Mouse (Mus musculus): Measurements from ENCODE around the gene Gnat1.

Gnat1 gene

DNA sequence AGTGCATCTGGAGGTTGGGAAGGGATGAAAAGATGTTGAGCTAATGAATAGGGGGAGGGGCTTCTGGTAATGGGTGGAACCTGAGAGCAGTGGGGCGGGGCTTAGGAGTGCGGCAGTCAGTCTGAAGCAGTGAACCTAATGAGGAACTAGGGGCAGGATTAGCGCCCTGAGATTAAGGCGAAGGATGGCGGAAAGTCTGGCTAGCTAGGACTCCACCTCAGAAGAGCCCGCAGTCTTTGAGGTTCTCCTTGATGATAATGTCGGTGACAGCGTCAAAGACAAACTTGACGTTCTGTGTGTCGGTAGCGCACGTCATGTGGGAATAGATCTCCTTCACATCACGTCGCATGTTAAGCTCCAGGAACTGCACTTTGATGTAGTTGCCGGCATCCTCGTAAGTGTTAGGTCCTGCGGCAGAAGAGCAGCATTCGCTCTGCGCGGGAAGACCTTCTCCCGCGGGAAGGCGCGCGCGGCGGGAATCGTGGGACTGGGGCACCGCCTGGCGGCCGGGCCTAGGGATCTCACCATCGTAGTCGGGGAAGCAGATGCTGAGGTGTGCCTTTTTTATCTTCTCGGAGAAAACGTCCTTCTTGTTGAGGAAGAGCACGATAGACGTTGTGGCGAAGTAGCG is 3.7 kb downstream of the Gnat1 start:
- peak; percentile 35 for DNase-seq (ENCODE audit: low read depth)

DNA sequence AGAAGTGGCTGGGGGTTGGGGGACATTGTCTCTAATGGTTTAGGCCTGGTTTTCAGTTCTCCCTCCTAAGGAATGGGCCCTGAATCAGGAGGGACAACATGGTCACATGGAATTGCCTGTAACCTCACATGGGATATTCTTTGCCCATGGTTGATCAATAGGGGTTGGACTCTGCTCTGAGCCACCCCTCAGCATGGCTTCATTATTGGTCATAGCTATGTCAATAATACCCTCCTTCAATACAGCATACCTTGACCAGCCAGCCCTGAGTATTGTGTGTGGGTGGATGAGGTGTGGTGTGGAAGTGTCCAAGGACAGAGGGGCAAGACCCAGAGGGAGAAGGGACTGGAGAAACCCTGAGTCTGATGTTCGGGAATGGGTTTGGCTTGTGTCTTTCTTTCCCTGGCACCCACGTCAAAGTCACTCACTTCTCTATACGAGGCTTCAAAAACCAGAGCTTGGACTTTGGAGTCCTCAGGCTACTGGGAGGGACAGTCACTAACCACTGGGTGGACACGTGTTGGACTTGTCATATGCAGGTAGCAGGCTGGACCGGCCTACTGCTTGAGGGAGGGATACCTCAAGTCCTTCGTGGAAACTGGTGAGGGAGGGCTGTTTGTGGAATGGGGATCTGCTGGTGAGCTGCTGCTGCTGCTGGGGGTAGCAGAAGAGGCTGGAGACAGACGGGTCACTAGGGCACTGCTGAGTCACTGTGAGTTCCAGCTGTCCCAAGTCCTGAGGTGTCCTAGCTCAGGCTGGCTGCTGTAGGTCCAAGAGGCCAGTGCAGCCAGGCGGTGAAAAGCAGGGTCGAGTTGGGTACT is 4.7 kb downstream of the Gnat1 start:
- no peak for DNase-seq (ENCODE audit: low read depth)

DNA sequence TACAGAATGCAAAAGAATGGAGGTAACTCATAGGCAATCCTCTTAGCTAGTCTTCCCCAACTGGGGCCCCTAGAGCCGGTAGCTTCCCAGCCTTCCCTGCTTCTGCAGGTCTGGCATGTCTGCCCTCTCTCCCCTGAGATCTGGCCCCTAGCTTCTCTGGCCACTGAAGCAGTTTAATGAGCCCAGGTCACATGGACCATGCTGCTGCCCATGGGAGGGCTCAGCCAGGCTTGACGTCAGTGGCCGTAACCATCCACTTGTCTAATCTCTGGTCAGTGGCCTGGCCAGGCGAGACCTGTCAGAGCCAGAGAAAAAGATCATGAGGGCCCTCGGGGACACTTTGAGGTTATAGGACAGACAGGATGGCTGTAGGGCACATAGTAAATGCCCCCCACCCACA is 9.3 kb downstream of the Gnat1 start:
- no peak for DNase-seq (ENCODE audit: low read depth)

DNA sequence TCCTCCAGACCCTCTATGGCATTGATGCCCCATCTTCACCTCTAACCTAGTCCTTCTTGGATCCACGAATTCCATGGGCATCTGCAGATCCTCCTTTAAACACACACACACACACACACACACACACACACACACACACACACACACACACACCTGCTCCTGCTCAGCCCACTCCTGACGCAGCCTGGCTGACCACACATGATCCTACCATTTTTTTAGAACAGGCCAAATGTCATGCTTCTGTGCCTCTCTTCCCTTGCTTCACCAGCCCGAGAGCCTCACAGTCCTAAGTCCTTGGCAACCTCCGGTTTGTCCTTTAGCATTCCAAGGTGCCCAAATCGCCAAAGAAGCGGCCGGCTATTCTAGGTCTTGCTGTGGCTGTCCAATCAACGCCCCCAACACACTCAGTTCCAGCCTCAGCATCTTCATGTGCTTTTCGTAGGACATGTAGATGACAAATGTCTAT is 10.0 kb downstream of the Gnat1 start, which contains the start of gene Slc38a3:
TSS of gene Slc38a3 (minus strand) at position 51 of the 466 bp plus-strand sequence.
- no peak for DNase-seq (ENCODE audit: low read depth)

DNA sequence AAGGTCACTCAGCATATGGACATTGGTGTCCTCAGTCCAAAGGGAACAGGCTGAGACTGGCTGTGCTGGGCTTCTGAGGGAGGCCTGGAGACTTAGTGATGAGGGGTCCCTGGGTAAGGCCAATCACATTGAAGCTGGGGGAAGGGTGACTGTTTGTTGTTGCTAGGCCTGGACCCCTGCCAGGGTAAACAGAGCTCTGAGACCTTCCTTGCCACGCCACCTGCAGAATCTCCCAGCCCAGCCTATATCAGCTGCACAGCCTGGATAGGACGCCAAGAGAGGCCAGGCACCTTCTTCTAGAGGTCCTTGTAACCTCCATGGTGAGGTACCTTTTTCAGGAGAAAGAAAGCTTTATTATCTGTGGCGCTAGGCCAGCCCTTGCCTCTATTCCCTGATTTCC is 10.6 kb downstream of the Gnat1 start:
- DNase-seq (ENCODE audit: low read depth): no peak

DNA sequence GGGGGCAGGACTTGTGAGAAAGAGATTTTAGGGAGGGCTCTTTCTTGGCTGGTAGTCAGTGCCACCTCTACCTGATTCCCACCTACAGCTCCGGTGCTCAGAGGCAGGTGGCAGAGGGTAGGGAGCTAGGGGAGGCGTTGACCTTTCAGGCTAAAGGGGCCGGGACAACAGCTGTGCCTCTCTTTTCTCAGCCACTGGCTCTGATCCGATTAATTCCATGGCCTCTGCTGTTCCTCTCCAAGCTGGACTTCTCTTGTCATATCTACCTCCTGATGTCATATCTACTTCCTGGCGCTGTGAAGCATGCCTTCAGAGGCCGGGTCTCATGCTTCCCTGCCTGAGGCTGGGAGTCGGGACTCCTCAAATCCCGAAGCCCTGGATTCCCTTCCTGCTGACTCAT is 11.5 kb downstream of the Gnat1 start:
- DNase-seq (ENCODE audit: low read depth): no peak

DNA sequence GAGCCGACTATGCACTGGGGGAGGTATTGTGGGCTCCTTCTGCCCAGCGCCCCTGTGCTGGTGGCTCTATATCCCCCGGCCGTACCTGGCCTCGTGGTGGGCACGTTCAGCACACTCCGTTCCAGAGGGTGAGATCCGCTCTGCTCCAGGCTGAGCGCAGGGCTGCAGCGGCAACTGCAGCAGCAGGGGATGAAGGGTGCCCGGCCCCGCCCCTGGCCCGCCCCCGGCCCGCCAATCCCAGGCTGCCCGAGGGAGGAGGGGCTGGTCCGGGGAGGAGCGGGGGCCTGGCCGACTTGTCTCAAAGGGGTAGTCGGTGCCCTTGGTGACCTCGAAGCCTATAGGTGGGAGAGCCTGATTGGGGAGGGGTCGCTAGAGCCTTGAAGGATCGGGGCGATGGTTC is 12.3 kb downstream of the Gnat1 start:
- no peak for DNase-seq (ENCODE audit: low read depth)

DNA sequence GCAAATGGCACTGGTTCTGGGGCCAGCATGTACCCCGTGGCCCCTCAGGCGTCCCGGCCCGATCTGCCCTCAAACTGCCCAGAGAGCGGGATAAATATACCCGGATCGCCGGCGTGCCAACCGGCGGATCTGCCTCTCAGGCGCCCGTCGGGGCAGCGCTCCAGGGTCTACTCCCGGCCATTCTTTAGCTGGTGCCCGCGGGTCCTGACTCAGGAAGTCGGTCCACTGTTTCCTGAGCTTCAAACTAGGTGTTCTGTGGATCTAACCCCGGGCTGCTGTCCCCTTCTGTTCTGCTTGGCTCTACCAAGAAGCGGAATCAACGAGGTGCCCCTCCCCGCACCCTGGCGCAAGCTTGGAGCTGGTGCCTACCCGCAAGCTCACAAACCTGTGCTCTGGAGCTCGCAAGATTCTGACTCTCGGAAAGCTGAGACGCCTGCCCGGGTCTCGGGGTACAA is 12.7 kb downstream of the Gnat1 start:
- no peak for DNase-seq (ENCODE audit: low read depth)

DNA sequence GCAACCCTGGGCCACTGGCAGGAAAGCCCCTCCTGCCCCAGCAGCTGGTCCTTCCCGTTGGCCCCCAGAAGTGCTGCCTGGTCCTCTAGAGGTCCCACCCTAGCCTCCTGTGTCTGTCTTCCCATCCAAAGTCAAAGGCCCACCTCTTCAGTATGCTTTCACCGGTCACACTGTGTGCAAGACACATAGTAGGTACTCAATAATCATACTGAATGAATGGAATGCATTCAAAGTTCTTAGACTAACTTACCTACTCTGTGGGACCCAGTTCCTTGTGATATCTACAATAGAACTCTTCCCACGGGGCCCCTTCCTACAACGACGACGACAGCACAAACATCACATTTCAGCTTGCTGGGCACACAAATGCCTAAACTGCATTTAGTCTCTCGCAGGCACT is 14.2 kb downstream of the Gnat1 start:
- DNase-seq (ENCODE audit: low read depth): no peak

DNA sequence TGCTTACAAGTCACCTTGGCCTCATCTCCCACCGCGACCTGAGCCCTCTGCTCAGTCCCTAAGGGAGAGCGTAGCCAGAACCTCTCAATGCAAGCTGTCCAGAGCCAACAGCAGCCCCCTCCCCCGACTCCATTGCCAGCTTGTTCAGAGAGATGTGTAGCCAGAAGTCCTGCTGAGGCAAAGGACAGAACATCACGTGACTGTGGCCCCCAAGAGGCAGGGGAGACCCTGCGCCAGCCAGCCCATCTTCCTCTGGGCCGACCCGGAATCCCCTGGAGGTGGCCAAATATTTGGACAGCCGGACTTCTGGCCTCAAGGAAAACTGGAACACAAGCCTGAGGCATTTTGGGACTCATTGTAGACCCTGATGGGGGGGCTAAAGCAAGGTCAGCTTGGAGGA is 16.0 kb downstream of the Gnat1 start:
- no peak for DNase-seq (ENCODE audit: low read depth)

DNA sequence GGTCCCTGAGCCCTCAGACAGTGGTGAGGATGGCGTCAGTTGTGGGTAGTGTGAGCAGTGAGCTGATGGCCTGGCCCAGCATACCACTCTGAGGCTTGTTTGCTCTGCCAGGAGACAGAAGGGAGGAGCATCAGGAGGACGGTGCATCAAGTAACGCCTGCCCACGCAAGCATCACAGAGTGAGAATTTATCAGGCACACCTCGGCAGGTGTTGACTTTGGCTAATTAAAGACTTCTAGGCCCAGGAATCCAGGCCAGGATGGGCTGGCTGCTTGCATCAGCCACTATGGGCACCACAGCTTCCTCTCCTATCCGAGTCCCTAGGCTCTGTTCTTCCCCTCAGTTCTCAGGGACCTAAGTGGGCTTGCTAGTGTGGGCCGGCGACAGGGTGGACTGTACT is 17.2 kb downstream of the Gnat1 start:
- no peak for DNase-seq (ENCODE audit: low read depth)

DNA sequence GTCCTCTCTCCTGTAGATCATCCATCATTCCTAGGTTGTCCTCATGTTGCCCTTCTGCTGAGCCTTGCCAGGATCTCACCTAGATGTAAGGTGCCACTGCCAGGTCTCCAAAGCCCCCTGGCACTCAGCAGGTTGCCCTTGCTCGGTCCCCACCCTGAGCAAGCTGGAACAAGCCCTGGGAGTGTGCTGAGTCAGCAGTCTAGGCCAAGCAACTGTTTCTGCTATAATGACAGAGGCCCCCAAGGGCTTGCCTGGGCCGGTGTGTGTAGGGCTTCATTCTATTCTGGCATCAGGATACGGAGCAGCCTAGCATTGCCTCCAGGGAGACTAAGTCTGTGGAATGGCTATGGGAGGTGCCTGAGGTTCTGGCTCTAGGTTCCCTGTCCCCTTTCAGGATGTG is 18.7 kb downstream of the Gnat1 start:
- no peak for DNase-seq (ENCODE audit: low read depth)

DNA sequence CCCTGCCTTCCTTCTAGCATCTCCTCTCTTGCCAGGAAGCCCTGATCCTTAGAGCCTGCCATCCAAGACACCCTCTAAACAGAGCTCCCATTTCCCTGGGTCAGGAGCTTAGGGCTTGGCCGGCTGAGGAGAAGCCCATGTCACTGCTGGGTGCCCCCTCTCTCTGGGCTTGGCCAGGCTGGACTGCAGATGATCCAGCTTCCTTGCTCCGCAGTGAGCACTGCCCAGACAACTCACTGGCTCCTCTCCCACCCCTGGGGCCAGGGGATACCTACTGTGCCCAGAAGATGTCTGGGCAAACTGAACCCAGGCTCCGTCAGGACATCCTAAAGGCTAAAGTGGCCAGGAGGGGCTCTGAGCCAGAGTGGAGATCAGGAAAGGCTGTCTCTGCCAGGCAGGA is 19.6 kb downstream of the Gnat1 start:
- no peak for DNase-seq (ENCODE audit: low read depth)

DNA sequence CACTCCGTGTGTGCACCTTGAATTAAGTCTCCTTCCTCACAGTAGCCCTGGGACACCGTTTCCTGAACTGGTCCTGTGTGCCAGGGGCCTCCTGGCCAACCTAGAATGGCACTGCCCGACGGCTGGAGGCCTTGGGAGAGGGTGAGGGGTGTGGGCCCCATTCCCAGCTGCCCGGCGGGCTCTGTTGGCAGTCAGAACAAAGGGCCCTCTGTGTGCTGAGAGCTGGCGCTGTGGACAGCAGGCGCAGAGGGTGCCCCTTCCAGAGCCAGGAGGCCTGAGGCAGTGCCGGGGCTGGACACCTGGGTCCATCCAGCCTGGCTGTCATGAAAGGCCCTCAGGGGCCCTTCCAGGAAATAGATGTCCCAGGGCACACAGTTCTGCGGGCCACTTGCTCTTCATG is 20.0 kb downstream of the Gnat1 start:
- no peak for DNase-seq (ENCODE audit: low read depth)

DNA sequence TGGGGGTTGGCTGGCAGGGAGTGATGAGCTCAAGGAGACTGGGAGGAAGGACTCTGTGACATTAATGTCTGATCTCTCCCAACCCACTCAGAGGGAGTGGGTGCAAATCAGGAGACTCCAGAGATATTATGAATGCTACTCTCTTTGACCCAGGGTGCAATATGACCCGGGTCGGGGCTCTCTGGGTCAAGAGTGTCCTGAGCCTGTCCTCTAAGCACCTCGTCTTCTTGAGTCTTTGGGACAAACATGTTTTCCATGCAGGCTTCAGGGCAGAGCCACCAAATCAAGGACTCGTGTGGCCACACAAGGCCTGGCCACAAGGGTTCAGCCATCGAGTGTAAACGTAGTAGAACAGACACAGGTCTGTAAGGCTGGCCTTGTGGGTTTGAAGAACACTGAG is 21.4 kb downstream of the Gnat1 start:
- no peak for DNase-seq (ENCODE audit: low read depth)

DNA sequence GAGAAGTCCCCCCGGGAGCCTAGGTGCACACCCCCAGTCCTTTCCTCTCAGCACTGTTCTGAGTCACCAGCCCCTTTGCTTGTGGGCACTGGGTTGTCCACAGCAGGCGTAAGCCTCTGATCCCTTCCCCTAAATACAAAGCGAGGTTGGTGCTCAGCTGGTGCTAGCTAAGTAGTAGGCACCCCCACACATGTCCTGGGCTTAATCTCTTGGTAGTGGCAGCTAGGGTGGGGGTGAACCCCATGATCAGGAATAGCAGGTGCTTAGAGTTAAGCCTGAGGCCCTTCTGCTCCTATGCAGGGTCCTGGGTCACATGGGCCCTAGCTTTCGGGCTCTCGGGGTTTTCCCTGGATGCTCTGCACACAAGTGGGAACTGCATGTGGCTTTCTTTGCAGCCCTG is 22.4 kb downstream of the Gnat1 start:
- no peak for DNase-seq (ENCODE audit: low read depth)

DNA sequence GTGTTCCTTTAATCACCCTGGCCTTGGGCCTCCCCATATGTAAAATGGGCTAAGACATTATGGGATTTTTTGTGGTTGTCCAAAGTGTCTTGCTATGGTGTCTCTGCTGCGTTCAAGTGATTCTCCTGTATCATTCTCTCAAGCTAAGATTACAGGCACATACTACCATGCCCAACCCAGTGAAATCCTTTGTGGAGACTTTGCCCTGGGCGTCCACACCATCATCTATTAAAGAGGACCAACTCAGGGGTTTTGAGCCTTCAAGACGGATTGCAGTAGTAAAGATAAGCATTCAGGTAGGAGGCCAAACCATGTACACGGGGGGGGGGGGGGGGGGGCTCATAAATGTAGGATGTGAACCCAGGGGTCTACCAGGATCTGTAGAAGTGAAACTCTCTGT is 24.9 kb downstream of the Gnat1 start:
- DNase-seq (ENCODE audit: low read depth): no peak

DNA sequence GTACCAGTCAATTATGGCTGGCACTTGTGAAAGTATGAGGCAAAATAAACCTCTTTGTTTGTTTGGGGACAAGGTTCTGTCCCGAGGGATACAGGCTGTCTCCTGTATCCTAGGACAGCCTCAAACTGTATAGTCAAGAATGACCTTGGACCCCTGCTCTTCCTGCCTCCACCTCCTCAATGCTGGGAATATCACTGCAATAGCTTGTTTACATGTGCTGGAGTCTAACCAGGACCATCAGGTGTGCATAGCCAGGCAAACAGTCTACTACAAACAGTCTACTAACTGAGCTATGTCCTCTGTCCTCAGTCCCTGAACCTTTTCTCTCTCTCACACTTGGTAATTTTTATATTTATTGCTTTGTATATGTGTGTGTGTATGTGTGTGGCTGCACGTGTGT is 26.0 kb downstream of the Gnat1 start:
- no peak for DNase-seq (ENCODE audit: low read depth)

DNA sequence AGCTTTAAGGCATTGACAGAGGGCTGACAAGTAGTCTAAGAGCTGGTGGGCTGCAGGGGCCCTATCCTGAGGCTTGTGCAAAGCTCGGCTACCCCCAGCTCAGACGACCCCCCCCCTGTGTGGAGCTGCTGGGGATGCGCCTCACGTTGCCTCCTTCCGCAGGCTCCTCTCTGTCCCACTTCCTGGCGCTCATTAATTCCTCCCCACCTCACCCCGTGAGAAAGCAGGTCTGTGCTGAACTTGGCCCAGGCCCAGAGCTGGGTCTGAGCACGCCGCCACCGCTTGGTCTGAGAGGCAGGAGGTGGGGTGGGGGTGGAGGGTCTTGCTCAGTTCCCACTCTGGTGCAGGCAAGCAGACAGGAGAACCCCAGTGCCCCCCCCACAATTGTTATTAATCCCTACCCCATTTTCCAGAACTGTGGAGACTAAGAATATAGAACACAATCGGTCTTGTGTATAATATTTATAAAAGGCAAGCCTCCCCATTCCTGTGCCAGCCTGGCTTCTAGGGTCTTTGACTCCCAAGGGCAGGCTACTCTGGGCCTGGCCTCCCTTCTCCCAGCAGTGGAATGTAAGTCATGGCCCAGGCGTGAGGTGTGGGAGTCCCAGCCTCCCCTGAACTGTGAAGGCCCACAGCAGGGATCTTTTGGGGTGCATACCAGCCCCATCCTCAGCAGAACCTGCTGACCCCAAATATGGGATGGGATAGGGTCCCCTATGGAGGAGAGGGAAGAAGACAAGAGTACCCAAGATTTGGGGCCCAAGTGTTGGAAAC is 28.6 kb downstream of the Gnat1 start:
- no peak for DNase-seq (ENCODE audit: low read depth)

DNA sequence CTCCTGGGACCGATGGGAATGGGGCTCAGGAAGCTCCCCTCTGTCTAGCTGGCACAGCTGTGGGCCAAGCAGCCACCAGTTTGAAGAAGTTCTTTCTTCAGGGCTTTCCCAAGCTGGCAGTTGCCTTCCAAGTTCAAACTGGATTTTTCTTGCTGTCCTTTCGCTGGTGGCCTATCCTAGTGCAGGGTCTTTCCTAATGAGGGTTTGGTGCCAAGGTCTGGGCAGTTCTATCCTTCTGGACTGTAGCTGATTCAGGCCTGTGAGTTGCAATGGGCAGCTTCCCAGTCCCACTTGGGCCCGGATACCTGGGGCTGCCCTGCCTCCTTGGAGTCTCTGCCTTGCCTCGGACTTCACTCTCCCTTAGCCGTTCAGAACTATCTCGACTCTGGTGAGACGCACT is 29.3 kb downstream of the Gnat1 start:
- no peak for DNase-seq (ENCODE audit: low read depth)

DNA sequence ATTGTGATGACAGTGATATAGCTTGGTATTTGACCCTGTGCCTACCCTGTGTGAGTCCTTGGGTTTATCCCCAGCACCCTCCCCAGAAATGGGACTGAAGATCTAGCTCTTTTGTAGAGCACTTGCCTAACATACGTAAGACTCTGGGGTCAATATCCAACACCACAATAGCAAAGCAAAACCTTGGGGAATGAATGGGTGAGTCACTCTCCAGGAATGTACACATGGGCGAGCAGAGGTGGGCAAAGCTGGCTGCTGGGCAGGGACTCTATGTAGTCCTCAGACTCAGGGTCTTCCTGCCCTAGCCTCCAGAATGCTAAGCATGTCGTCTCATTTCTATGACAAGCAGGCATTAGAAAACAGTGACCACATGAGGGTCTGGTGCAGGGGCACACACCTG is 30.7 kb downstream of the Gnat1 start:
- DNase-seq (ENCODE audit: low read depth): no peak

DNA sequence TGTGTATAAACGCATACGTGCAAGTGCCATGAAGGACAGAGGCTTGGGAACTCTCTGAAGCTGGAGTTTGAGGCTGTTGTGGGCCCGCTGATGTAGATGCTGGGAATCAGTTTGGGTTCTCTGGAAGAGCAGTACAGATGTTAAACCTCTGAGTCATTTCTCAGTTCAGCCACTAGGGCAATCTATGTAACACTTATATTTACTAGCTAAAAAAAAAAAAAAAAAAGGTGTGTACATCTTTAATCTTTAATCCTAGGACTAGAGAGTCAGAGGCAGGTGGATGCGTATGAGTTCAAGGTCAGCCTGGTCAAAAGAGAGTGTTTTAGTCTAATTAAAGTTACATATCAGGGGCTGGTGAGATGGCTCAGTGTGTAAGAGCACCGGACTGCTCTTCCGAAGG is 32.5 kb downstream of the Gnat1 start:
- no peak for DNase-seq (ENCODE audit: low read depth)

DNA sequence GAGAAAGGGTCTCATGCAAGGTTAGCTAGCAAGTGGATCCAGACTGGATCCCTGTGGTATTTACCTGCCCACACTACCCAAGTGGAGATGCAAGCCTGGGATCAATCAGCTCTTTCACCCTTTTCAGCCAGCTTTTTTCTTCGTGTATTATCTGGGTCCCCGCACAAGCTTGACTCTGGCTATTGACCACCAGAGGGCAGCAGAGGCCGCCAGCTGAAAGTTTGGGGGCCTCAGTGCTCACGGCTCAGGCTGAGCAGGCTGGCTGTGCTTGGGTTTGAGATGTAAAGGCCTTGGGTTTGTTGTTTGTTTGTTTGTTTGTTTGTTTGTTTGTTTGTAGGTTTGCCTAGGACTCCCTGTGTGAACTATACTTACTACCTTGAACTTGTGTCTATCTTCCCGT is 33.9 kb downstream of the Gnat1 start:
- peak; percentile 86 for DNase-seq (ENCODE audit: low read depth)

Measured in c-Kit-positive CD71-positive TER-119-negative erythroid progenitor cells, embryonic 14.5 days (primary cell).